Mouse (Mus musculus) liver, embryonic 11.5 days (tissue): ENCODE results near the gene Usf3. TPM values are rescaled to one million over a fixed set of nuclear protein-coding genes. Genes with fewer than 3 reads are reported as not detected.

Source experiments
- ATAC-seq: fragments of 200-750 bp; cut with Nextera tagmentation; replicated peaks from 2 replicates; pipeline ENCODE4 v1.8.0; 2017; ENCODE audit warnings: moderate number of reproducible peaks, mild to moderate bottlenecking, moderate TSS enrichment, moderate library complexity; ENCODE audit not compliant: low FRiP score
- DNase-seq: peaks from one replicate; pipeline ENCODE4 v3.0.0-alpha.2; 2017; ENCODE audit warnings: low spot score
- H3K27ac ChIP-seq: fragments of 300-500 bp; sonication (generic); 2 replicates; pipeline ENCODE4 v1.5.1; 2014; ENCODE audit warnings: mild to moderate bottlenecking, low read depth, low read length, control low read depth
- H3K27me3 ChIP-seq: fragments of 300-500 bp; sonication (generic); replicated peaks from 2 replicates; pipeline ENCODE4 v1.6.1; 2014; ENCODE audit warnings: low read length, mixed read lengths; ENCODE audit not compliant: control insufficient read depth, insufficient read depth
- H3K36me3 ChIP-seq: fragments of 300-500 bp; sonication (generic); 2 replicates; pipeline ENCODE4 v1.6.1; 2014; ENCODE audit warnings: mild to moderate bottlenecking, low read length, moderate library complexity, mixed read lengths; ENCODE audit not compliant: control insufficient read depth, insufficient read depth
- H3K4me1 ChIP-seq: fragments of 300-500 bp; sonication (generic); replicated peaks from 2 replicates; pipeline ENCODE4 v1.6.1; 2014; ENCODE audit warnings: low read length, mixed read lengths; ENCODE audit not compliant: control insufficient read depth, insufficient read depth
- H3K4me2 ChIP-seq: fragments of 300-500 bp; sonication (generic); 2 replicates; pipeline ENCODE4 v1.6.1; 2014; ENCODE audit warnings: mild to moderate bottlenecking, control low read depth, moderate library complexity
- H3K4me3 ChIP-seq: fragments of 300-500 bp; sonication (generic); 2 replicates; pipeline ENCODE4 v1.5.1; 2014; ENCODE audit warnings: low read depth, low read length, control low read depth
- H3K9ac ChIP-seq: fragments of 300-500 bp; sonication (generic); 2 replicates; pipeline ENCODE4 v1.6.1; 2014; ENCODE audit warnings: low read depth, low read length, control low read depth
- H3K9me3 ChIP-seq: fragments of 300-500 bp; sonication (generic); 2 replicates; pipeline ENCODE4 v1.6.1; 2016; ENCODE audit warnings: low read length, inconsistent platforms, mixed read lengths; ENCODE audit not compliant: control insufficient read depth
- WGBS: fragments of 180-500 bp; shearing (Covaris S2); extraction: QIAGEN DNeasy Blood & Tissue Kit; methylation state at CpG from one replicate; pipeline ENCODE4 v1.1.7; 2014; 5-methylcytosine and 5-hydroxymethylcytosine counted together
- polyA plus RNA-seq: library from polyadenylated mRNA; unstranded; fragments of >200 nt; fragmentation: Nextera tagmentation; extraction: Ambion mirVana; gene quantifications from 2 replicates; pipeline ENCODE4 v1.2.1, GENCODE M21; 2014

Gene Usf3
- polyA plus RNA-seq, 1 experiment from 2014 or later: 5.8 TPM

- Histone ChIP-seq H3K4me2 (peak overlapping the region; percentile 98), H3K9ac (peak overlapping the region; percentile 99), H3K4me1 (peaks cover 14% of the 10 kb centered on the region), H3K4me3 (peak overlapping the region; percentile 96), H3K27ac (peak overlapping the region; percentile 99), H3K27me3 (no peaks in the 10 kb centered on the region), H3K36me3 (no peaks in the 10 kb centered on the region), H3K9me3 (no peaks in the 10 kb centered on the region)
- DNase-seq (peak; percentile 36), ATAC-seq (no peak; the same call in none of the 2 replicates)
- under 1% methylated on average over 24 of the region's 24 CpGs for WGBS
Observed at GRCm38 (mm10) chr16:44138377-44138978, 34.6 kb upstream of the Usf3 start.

GRCm38 (mm10) chr16:44138979-44139535, 34.0 kb upstream of the Usf3 start:
- Histone ChIP-seq H3K4me3 (peak overlapping the region; percentile 96), H3K4me1 (peaks cover 14% of the 10 kb centered on the region), H3K36me3 (no peaks in the 10 kb centered on the region), H3K9ac (peak overlapping the region; percentile 99), H3K4me2 (peak overlapping the region; percentile 98), H3K27me3 (no peaks in the 10 kb centered on the region), H3K9me3 (no peaks in the 10 kb centered on the region), H3K27ac (peak overlapping the region; percentile 99)
- ATAC-seq: peak; percentile 83
- peak; percentile 89 for DNase-seq
- WGBS: under 1% methylated on average over 25 of the region's 25 CpGs

- WGBS: under 1% methylated on average over 65 of the region's 71 CpGs
- Histone ChIP-seq H3K27me3 (no peaks in the 10 kb centered on the region), H3K4me2 (peak within 1 kb of the TSS; percentile 98), H3K27ac (peak within 1 kb of the TSS; percentile 99), H3K9ac (peak within 1 kb of the TSS; percentile 99), H3K4me1 (peaks cover 14% of the 10 kb centered on the region), H3K9me3 (no peaks in the 10 kb centered on the region), H3K36me3 (no peaks in the 10 kb centered on the region), H3K4me3 (peak within 1 kb of the TSS; percentile 96)
- peak; percentile 91 for DNase-seq
- ATAC-seq: peak; percentile 83
Observed at GRCm38 (mm10) chr16:44139536-44140185, 33.4 kb upstream of the Usf3 start, which contains the start of the genes Atp6v1a and Naa50. TSS of gene Atp6v1a (minus strand) at chr16:44139705. TSS of gene Naa50 (plus strand) at chr16:44139830.

- peaks cover 14% of the 10 kb centered on the region for H3K4me1 ChIP-seq
- ATAC-seq (peak; percentile 76), DNase-seq (peak; percentile 81)
- H3K27me3 ChIP-seq: no peaks in the 10 kb centered on the region
- H3K9ac ChIP-seq: peak overlapping the region; percentile 99
- H3K27ac ChIP-seq: peak overlapping the region; percentile 99
- peak overlapping the region; percentile 96 for H3K4me3 ChIP-seq
- H3K4me2 ChIP-seq: peak overlapping the region; percentile 98
- WGBS: under 1% methylated on average over 44 of the region's 44 CpGs
- H3K36me3 ChIP-seq: no peaks in the 10 kb centered on the region
- no peaks in the 10 kb centered on the region for H3K9me3 ChIP-seq
Observed at GRCm38 (mm10) chr16:44140186-44140787, 32.8 kb upstream of the Usf3 start.

- Histone ChIP-seq H3K27me3 (no peaks in the 10 kb centered on the region), H3K4me2 (peak overlapping the region; percentile 98), H3K9ac (peak overlapping the region; percentile 30; the same call in 1 of the 2 replicates), H3K9me3 (no peaks in the 10 kb centered on the region), H3K4me3 (peak overlapping the region; percentile 96), H3K36me3 (no peaks in the 10 kb centered on the region), H3K27ac (no peak overlapping the region), H3K4me1 (peaks cover 14% of the 10 kb centered on the region)
- DNase-seq (no peak), ATAC-seq (no peak)
- WGBS: 55% methylated on average over 6 of the region's 6 CpGs
Observed at GRCm38 (mm10) chr16:44141483-44141882, 31.6 kb upstream of the Usf3 start.

GRCm38 (mm10) chr16:44149002-44149767, 23.9 kb upstream of the Usf3 start:
- Histone ChIP-seq H3K27me3 (no peaks in the 10 kb centered on the region), H3K4me1 (peaks cover 4% of the 10 kb centered on the region; the same call in 1 of the 2 replicates), H3K27ac (no peak overlapping the region), H3K4me3 (no peak overlapping the region), H3K9me3 (no peaks in the 10 kb centered on the region), H3K36me3 (no peaks in the 10 kb centered on the region), H3K9ac (no peak overlapping the region), H3K4me2 (no peak overlapping the region)
- no peak for DNase-seq
- 93% methylated on average over 1 of the region's 1 CpGs for WGBS
- ATAC-seq: no peak

GRCm38 (mm10) chr16:44154497-44155057, 18.5 kb upstream of the Usf3 start:
- no peak overlapping the region for H3K4me2 ChIP-seq
- WGBS: 62% methylated on average over 6 of the region's 6 CpGs

GRCm38 (mm10) chr16:44159325-44159724, 13.7 kb upstream of the Usf3 start:
- DNase-seq: no peak
- Histone ChIP-seq H3K27ac (no peak overlapping the region), H3K9me3 (no peaks in the 10 kb centered on the region), H3K36me3 (peaks cover 3% of the 10 kb centered on the region; the same call in 1 of the 2 replicates), H3K4me1 (peaks cover 6% of the 10 kb centered on the region; the same call in 1 of the 2 replicates), H3K9ac (no peak overlapping the region), H3K4me2 (no peak overlapping the region), H3K4me3 (no peak overlapping the region), H3K27me3 (no peaks in the 10 kb centered on the region)
- no peak for ATAC-seq
- 58% methylated on average over 7 of the region's 7 CpGs for WGBS

More at GRCm38 (mm10) chr16:44154497-44155057, 18.5 kb upstream of the Usf3 start:
- no peaks in the 10 kb centered on the region for H3K9me3 ChIP-seq
- no peak for DNase-seq
- peaks cover 3% of the 10 kb centered on the region; the same call in 1 of the 2 replicates for H3K36me3 ChIP-seq
- no peak overlapping the region for H3K4me3 ChIP-seq
- no peaks in the 10 kb centered on the region for H3K27me3 ChIP-seq
- no peak for ATAC-seq
- H3K9ac ChIP-seq: no peak overlapping the region
- H3K27ac ChIP-seq: no peak overlapping the region
- H3K4me1 ChIP-seq: peaks cover 10% of the 10 kb centered on the region
